Mouse (Mus musculus): ENCODE results near the gene Malrd1. TPM values are rescaled to one million over a fixed set of nuclear protein-coding genes. Genes with fewer than 3 reads are reported as not detected.

The Malrd1 gene
- total RNA-seq, 2 experiments from 2014 or later, result not detected

- DNase-seq, result no peak
These were observed 505.3 kb downstream of the Malrd1 start for GRCm38 (mm10) chr2:16031559-16031958.

GRCm38 (mm10) chr2:16032804-16033203 is 506.5 kb downstream of the Malrd1 start:
- no peak for DNase-seq

- no peak for DNase-seq
These were observed 584.4 kb downstream of the Malrd1 start for GRCm38 (mm10) chr2:16110696-16111095.

GRCm38 (mm10) chr2:16113333-16113732 is 587.1 kb downstream of the Malrd1 start:
- no peak for DNase-seq

- DNase-seq, result no peak
These were observed 621.7 kb downstream of the Malrd1 start for GRCm38 (mm10) chr2:16147999-16148398.

- no peak for DNase-seq
These were observed 626.3 kb downstream of the Malrd1 start for GRCm38 (mm10) chr2:16152623-16153022.

GRCm38 (mm10) chr2:16163246-16163989 is 637.1 kb downstream of the Malrd1 start:
- no peak for DNase-seq

GRCm38 (mm10) chr2:16168611-16169010 is 642.3 kb downstream of the Malrd1 start:
- DNase-seq, result peak; percentile 13 to 18

GRCm38 (mm10) chr2:16172086-16172485 is 645.8 kb downstream of the Malrd1 start:
- DNase-seq, result no peak

- no peak for DNase-seq
These were observed 647.1 kb downstream of the Malrd1 start for GRCm38 (mm10) chr2:16173355-16173754.

GRCm38 (mm10) chr2:16182140-16182539 is 655.9 kb downstream of the Malrd1 start:
- DNase-seq, result no peak

GRCm38 (mm10) chr2:16183158-16183557 is 656.9 kb downstream of the Malrd1 start:
- DNase-seq, result no peak

GRCm38 (mm10) chr2:16210016-16210415 is 683.7 kb downstream of the Malrd1 start:
- no peak for DNase-seq

- DNase-seq, result no peak
These were observed 686.5 kb downstream of the Malrd1 start for GRCm38 (mm10) chr2:16212752-16213151.

GRCm38 (mm10) chr2:16214111-16214510 is 687.8 kb downstream of the Malrd1 start:
- no peak for DNase-seq

- DNase-seq, result no peak
These were observed 702.0 kb downstream of the Malrd1 start for GRCm38 (mm10) chr2:16228187-16228832.

GRCm38 (mm10) chr2:16240861-16241260 is 714.6 kb downstream of the Malrd1 start:
- no peak for DNase-seq

- no peak for DNase-seq
These were observed 716.8 kb downstream of the Malrd1 start for GRCm38 (mm10) chr2:16243097-16243496.

GRCm38 (mm10) chr2:16248861-16249260 is 722.6 kb downstream of the Malrd1 start:
- DNase-seq, result no peak

- DNase-seq, result no peak
These were observed 726.0 kb downstream of the Malrd1 start for GRCm38 (mm10) chr2:16252274-16252673.
